Mouse (Mus musculus) left cerebral cortex, adult 11 months (tissue): ENCODE measurements around the gene Olfr870.
"Not testable (repeated sequence)": the region's sequence is repeated elsewhere in the genome, so short reads cannot be mapped to it uniquely, and the experiment has no call there.

ENCODE experiments used
- DNase-seq: peaks from one replicate; pipeline ENCODE4 v3.0.0; 2022; ENCODE audit warnings: low spot score

Olfr870 gene

DNA sequence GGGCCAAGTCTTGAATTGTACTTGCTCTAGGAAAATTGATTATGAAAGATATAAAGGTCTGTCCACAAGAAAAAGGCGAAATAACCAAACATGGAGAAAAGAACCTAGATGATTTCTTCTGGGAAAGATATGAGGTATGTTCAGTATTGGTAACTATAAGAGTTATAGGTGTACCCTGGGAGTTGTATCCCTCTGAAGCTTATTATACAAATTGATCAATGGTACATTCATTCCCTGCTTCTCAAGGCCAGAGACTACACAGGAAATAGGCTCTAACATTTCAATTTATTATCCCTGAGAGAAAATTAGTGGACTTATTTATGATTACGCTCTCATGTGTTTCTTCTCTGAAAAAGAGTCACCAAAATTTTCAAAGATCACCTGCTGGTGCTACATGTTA is at the start of gene Olfr870:
TSS of gene Olfr870 (minus strand) at position 101 of the 400 bp plus-strand sequence.
- DNase-seq, result no peak

DNA sequence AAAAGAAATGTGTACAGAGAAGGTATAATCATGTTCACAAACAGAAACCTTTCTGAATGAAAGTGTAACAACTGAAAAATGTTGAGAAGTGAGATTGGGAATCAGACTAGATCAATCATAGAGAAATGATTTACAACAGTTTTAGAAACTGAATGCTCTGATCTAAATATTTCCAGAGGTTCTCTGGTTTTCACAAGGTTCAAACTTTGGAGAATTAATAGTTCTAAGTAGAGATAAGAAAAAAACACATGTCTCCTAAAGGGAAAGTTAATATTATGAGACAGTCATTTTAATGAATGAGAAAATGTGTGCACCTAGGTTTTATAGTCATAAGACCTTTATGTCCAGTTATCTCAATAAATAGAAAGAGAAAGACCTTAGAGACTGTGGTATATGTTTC is 38.0 kb upstream of the Olfr870 start, which contains the start of gene Olfr871:
TSS of gene Olfr871 (plus strand) at position 301 of the 400 bp plus-strand sequence.
- DNase-seq, result no peak

DNA sequence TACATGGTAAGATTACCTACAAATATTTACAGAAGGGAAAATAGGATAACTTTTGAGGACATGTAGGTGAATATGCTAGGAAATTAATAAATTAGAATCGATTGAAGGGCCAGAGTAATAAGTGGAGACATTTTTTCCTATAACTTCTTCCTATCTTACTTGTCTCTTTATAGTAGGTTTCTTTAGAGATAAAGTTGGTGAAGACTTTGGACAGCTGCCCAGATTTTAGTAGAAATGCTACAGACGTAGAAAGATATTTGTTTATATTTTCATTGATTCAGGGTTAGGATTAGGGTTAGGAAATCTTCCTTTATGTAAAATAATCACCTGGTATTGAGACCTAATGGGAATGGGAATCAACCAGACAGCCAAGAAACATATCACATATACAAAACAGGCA is 37.6 kb upstream of the Olfr870 start:
- no peak for DNase-seq

DNA sequence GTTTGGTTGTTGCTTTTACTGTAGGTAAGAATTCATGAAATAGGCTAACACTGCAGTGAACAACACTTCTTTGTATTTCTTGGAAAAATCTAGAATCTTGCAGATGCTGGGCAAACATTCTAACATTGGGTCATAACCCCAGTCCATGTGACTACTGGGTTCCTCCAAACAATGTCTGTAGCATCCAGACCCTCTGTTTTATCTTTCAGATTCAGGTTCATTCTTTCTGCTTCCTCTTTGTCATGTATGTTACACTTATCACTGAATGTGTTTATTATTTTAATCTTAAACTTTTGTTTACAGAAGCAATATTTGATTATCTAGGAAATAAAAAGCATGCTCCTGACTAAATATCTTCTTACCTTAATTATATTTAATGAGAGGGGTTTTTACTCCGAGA is 37.0 kb upstream of the Olfr870 start:
- no peak for DNase-seq

DNA sequence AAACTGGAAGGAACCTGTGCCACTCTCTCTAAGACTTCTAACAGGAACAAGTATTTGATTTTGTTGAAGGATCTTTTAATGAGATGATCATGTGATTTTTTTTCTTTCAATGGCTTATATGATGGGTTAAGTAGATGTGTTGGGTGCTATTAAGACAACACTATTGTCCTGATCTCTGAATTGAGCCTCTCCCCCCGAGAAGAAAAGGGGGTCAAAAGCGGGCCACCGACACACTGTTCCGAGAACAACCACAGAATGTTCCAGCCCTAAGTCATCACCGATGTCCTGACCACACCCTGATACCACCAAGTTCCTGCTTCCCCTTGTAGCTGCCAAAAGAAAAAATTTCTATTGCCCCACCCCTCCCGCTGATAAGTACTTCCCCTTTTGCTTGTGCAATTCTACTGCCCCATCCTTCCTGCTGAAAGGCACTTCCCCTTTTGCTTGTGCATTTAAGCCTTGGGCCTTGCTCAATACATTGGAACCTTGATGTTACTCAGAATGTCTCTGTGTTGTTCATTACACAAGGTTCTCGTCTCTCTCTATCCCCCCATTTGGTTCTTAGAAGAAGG is 29.6 kb upstream of the Olfr870 start:
- DNase-seq, result not testable (repeated sequence)

DNA sequence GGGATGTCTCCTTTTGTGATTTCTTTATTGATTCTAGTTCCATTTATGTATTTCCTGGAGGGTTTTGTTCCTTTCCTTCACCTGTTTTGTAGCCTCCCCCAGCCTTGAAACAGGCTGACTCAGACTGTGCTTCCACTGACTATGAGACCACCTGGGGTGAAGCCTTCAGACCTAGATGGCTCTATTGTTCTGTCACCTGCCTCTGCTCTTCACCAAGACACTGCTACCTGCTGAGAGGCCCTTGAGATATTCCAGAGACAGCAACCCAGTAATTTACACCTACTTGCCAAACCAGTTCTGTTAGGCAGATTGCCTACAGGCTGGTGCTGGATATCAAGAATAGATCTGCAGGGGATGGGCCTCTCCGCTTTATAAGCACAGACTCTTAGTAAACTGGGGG is 28.3 kb upstream of the Olfr870 start:
- DNase-seq, result no peak

DNA sequence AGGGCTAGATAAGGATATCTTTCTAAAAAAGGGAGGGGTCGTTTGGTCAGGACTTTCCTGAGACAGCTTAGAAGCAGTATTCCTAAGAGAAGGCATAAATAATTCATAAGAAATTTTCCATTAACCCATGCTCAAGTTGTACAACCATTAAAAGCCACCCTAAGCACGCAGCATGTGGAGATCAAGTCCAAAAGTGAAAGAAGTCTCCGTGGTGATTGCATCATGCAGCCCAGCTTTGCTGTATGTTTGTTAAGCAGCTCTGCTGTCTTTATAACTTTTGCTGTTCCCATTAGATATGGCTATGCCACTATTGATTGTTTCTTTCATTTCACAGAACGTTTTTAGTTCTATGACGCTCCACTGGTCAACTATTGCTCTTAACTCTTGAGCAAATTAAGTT is 5.6 kb upstream of the Olfr870 start:
- no peak for DNase-seq

DNA sequence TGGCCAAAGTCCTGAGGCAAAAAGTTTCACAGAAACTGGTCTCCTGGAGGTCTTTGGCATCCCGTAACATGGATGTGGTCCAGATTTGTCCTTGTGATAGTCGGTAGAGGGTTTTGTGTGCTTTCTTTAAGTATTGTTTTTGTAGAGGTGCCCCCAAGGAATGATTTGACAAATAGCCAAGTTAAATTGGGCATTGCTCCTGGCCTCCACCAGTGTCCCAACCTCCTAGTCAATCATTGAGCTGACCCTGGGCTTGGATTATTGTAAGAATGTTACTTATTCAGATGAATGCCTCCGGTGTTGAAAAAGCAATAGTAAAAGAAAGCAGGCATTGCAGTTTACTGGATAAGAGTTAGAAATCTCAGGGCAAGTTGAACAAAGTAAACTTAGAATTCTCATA is 24.2 kb downstream of the Olfr870 start:
- no peak for DNase-seq

DNA sequence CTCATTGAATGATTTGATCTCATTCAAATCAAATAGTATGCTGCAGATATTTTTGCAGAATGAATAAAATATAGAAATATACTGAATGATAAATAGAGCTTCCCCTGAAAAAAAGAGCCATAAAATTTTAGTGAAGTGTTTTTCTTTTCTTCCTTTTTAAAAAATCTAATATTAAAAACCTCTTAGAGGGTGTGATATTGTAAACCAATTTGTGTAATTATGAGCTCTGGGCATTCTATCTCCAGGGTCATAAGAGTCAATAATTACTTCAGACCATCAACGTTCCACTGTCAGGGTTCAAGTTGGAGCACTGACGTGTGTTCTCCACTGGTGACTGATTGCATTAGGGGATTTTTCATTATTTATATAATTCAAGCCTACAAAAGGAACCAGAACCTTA is 45.1 kb downstream of the Olfr870 start, which contains the start of gene Olfr869:
TSS of gene Olfr869 (plus strand) at position 301 of the 400 bp plus-strand sequence.
- no peak for DNase-seq
